Mouse (Mus musculus) ES-E14 (cell line): ENCODE measurements around the gene Ccdc9b.

Experiments used
- HCFC1 ChIP-seq: IDR thresholded peaks from 2 replicates; pipeline ENCODE4 v1.6.1; 2012; ENCODE audit warnings: low read length, inconsistent platforms, borderline replicate concordance; ENCODE audit not compliant: insufficient read depth
- MAFK ChIP-seq: IDR thresholded peaks from 2 replicates; pipeline ENCODE4 v1.6.1; 2014; ENCODE audit warnings: mild to moderate bottlenecking, low read depth, low read length, inconsistent platforms; ENCODE audit not compliant: insufficient read depth
- ZC3H11A ChIP-seq: IDR thresholded peaks from 2 replicates; pipeline ENCODE4 v1.6.1; 2012; ENCODE audit warnings: low read depth, mild to moderate bottlenecking, inconsistent platforms, low read length, borderline replicate concordance
- ZNF384 ChIP-seq: IDR thresholded peaks from 2 replicates; pipeline ENCODE4 v1.6.1; 2012; ENCODE audit warnings: low read depth, low read length, inconsistent platforms

- no peak for TF ChIP-seq ZC3H11A
- TF ChIP-seq ZNF384 = no peak
- no peak for TF ChIP-seq MAFK
- no peak for TF ChIP-seq HCFC1
Measured at GRCm38 (mm10) chr2:118781115-118781514, 18.7 kb upstream of the Ccdc9b start.
